Mouse (Mus musculus) intestine, embryonic 16.5 days (tissue): Measurements from ENCODE around the gene Micu2. TPM values are rescaled to one million over a fixed set of nuclear protein-coding genes. Genes with fewer than 3 reads are reported as not detected.

Experiments
- ATAC-seq: fragments of 200-750 bp; cut with Nextera tagmentation; 2 replicates; pipeline ENCODE4 v1.8.0; 2017; ENCODE audit warnings: moderate TSS enrichment, moderate library complexity
- H3K27ac ChIP-seq: fragments of 300-500 bp; sonication (generic); 2 replicates; pipeline ENCODE4 v1.5.1; 2014; ENCODE audit warnings: mild to moderate bottlenecking, low read length
- H3K27me3 ChIP-seq: fragments of 300-500 bp; sonication (generic); replicated peaks from 2 replicates; pipeline ENCODE4 v1.6.1; 2014; ENCODE audit warnings: low read length, control low read depth, mixed read lengths; ENCODE audit not compliant: control insufficient read depth, insufficient read depth
- H3K36me3 ChIP-seq: fragments of 300-500 bp; sonication (generic); 2 replicates; pipeline ENCODE4 v1.6.1; 2014; ENCODE audit warnings: low read length, control low read depth; ENCODE audit not compliant: control insufficient read depth, insufficient read depth
- H3K4me1 ChIP-seq: fragments of 300-500 bp; sonication (generic); 2 replicates; pipeline ENCODE4 v1.6.1; 2014; ENCODE audit warnings: low read length, control low read depth, mixed read lengths; ENCODE audit not compliant: control insufficient read depth, insufficient read depth
- H3K4me2 ChIP-seq: fragments of 300-500 bp; sonication (generic); 2 replicates; pipeline ENCODE4 v1.6.1; 2014; ENCODE audit warnings: low read depth, low read length, control low read depth
- H3K4me3 ChIP-seq: fragments of 300-500 bp; sonication (generic); 2 replicates; pipeline ENCODE4 v1.5.1; 2014; ENCODE audit warnings: mild to moderate bottlenecking, low read length
- H3K9ac ChIP-seq: fragments of 300-500 bp; sonication (generic); 2 replicates; pipeline ENCODE4 v1.6.1; 2014; ENCODE audit warnings: low read depth, low read length
- H3K9me3 ChIP-seq: fragments of 300-500 bp; sonication (generic); 2 replicates; pipeline ENCODE4 v1.6.1; 2016; ENCODE audit warnings: low read length, control low read depth; ENCODE audit not compliant: control insufficient read depth
- WGBS: fragments of 180-500 bp; shearing (Covaris S2); extraction: QIAGEN DNeasy Blood & Tissue Kit; methylation state at CpG from one replicate; pipeline ENCODE4 v1.1.7; 2014; 5-methylcytosine and 5-hydroxymethylcytosine counted together
- polyA plus RNA-seq: library from polyadenylated mRNA; unstranded; fragments of >200 nt; fragmentation: Nextera tagmentation; extraction: Ambion mirVana; gene quantifications from 2 replicates; pipeline ENCODE4 v1.2.1, GENCODE M21; 2015

The Micu2 gene
- polyA plus RNA-seq = 74.6 and 76.8 TPM in 2 replicates

DNA sequence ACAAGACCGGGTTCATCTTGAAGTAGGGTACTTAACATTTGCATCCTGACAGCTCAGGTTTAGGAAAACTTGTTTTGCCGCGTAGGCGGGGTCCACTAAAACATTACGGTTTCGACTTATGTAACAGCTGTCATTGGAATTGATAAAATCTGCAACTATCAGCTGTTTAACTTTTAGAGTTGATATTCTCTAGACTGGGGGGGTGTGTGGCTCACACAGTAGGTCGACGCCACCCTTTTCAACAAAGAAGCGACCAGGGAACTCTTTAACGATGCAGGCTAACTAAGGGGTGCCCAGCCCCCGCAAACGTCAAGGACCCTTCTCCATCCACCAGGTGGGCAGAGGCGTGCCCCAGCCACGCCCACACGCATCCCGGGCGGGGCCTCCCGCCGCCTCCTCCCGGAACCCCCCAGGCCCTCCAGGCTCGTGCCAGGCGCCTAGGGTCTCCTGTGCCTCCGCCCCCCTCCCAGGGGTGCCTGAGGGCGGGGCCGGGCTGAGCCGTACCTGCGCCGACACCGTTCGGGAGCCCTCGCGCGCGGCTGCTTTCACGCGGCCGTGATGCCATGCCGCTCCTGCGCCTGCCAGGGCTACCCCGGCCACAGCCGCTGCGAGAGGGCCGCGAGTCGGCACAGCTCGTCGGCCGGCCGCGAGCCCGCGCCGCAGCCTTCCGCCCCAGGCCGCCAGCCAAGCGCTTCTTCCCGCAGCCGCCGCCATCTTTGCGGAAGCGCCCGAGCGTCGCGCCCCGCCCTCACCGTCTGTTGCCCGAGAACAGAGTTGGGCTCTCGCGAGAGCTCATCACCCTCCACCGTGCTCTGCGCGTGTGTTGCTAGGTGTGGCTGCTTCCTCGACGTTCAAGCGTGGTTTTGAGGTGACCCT lies at the start of gene Micu2:
TSS of gene Micu2 (minus strand) at position 737 of the 876 bp plus-strand sequence.
- ATAC-seq = peak; percentile 96

GRCm38 (mm10) chr14:58046639-58047284 lies 47.7 kb upstream of the Micu2 start:
- no peaks in the 10 kb centered on the region for H3K36me3 ChIP-seq
- H3K9me3 ChIP-seq = no peaks in the 10 kb centered on the region
- no peaks in the 10 kb centered on the region for H3K27me3 ChIP-seq
- H3K9ac ChIP-seq = no peak overlapping the region
- H3K27ac ChIP-seq = peak overlapping the region; percentile 70
- 61% methylated on average over 4 of the region's 4 CpGs for WGBS
- ATAC-seq = peak; percentile 98
- H3K4me3 ChIP-seq = no peak overlapping the region
- H3K4me1 ChIP-seq = peaks cover 4% of the 10 kb centered on the region; the same call in 1 of the 2 replicates
- H3K4me2 ChIP-seq = no peak overlapping the region

More for the DNA sequence above, at the start of gene Micu2:
- Histone ChIP-seq H3K9me3 (no peaks in the 10 kb centered on the region), H3K4me2 (peak within 1 kb of the TSS; percentile 94), H3K36me3 (no peaks in the 10 kb centered on the region), H3K9ac (peak within 1 kb of the TSS; percentile 97), H3K27me3 (no peaks in the 10 kb centered on the region), H3K4me3 (peak within 1 kb of the TSS; percentile 94), H3K4me1 (peaks cover 12% of the 10 kb centered on the region; the same call in 1 of the 2 replicates), H3K27ac (peak within 1 kb of the TSS; percentile 66)
- 2% methylated on average over 70 of the region's 76 CpGs for WGBS

- ATAC-seq = no peak
- H3K9me3 ChIP-seq = no peaks in the 10 kb centered on the region
- no peak overlapping the region for H3K4me3 ChIP-seq
- no peaks in the 10 kb centered on the region for H3K27me3 ChIP-seq
- 54% methylated on average over 6 of the region's 6 CpGs for WGBS
- H3K27ac ChIP-seq = no peak overlapping the region
- no peak overlapping the region for H3K9ac ChIP-seq
- no peaks in the 10 kb centered on the region for H3K4me1 ChIP-seq
- no peaks in the 10 kb centered on the region for H3K36me3 ChIP-seq
- H3K4me2 ChIP-seq = no peak overlapping the region
These were observed 37.1 kb upstream of the Micu2 start for GRCm38 (mm10) chr14:58036174-58036573.

DNA sequence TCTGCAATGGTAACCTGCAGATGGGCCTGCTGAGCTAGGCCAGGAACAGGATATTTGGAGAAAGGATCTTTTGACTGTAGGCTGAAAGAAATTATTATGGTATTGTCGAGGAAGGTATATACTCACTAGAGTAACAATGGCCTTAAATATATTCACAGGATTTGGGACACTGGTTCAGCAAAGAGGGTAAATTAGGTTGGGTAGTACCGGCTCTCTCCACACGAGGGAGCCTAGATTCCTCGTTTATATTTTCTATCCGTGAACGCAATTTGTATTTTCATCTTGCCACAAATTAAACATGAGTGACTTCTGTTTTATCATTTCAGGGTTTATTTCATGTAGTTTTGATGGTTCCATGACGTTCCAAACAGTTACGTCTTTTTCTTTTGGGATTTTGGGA lies 35.5 kb upstream of the Micu2 start:
- H3K36me3 ChIP-seq = no peaks in the 10 kb centered on the region
- H3K4me1 ChIP-seq = no peaks in the 10 kb centered on the region
- ATAC-seq = no peak
- no peaks in the 10 kb centered on the region for H3K27me3 ChIP-seq
- no peak overlapping the region for H3K4me2 ChIP-seq
- no peaks in the 10 kb centered on the region for H3K9me3 ChIP-seq
- H3K4me3 ChIP-seq = no peak overlapping the region
- no peak overlapping the region for H3K9ac ChIP-seq
- no peak overlapping the region for H3K27ac ChIP-seq
- 9% methylated on average over 8 of the region's 8 CpGs for whole genome bisulfite sequencing

GRCm38 (mm10) chr14:58018869-58019268 lies 19.8 kb upstream of the Micu2 start:
- Histone ChIP-seq H3K4me2 (no peak overlapping the region), H3K27me3 (no peaks in the 10 kb centered on the region), H3K36me3 (no peaks in the 10 kb centered on the region), H3K9ac (no peak overlapping the region), H3K9me3 (no peaks in the 10 kb centered on the region), H3K4me3 (no peak overlapping the region), H3K4me1 (no peaks in the 10 kb centered on the region), H3K27ac (no peak overlapping the region)
- no peak for ATAC-seq
- 52% methylated on average over 2 of the region's 2 CpGs for WGBS

- Histone ChIP-seq H3K27me3 (no peaks in the 10 kb centered on the region), H3K9ac (no peak overlapping the region), H3K9me3 (no peaks in the 10 kb centered on the region), H3K36me3 (no peaks in the 10 kb centered on the region), H3K4me3 (no peak overlapping the region), H3K4me2 (no peak overlapping the region), H3K4me1 (peaks cover 3% of the 10 kb centered on the region; the same call in 1 of the 2 replicates), H3K27ac (no peak overlapping the region)
- no peak for ATAC-seq
- WGBS = 70% methylated on average over 6 of the region's 6 CpGs
These were observed 4.8 kb upstream of the Micu2 start for GRCm38 (mm10) chr14:58003852-58004251.

GRCm38 (mm10) chr14:58002161-58002560 lies 3.1 kb upstream of the Micu2 start:
- Histone ChIP-seq H3K27me3 (no peaks in the 10 kb centered on the region), H3K9me3 (no peaks in the 10 kb centered on the region), H3K4me3 (no peak overlapping the region), H3K27ac (no peak overlapping the region), H3K9ac (no peak overlapping the region), H3K36me3 (no peaks in the 10 kb centered on the region), H3K4me2 (no peak overlapping the region), H3K4me1 (peaks cover 10% of the 10 kb centered on the region; the same call in 1 of the 2 replicates)
- ATAC-seq = no peak
- 87% methylated on average over 1 of the region's 1 CpGs for WGBS

DNA sequence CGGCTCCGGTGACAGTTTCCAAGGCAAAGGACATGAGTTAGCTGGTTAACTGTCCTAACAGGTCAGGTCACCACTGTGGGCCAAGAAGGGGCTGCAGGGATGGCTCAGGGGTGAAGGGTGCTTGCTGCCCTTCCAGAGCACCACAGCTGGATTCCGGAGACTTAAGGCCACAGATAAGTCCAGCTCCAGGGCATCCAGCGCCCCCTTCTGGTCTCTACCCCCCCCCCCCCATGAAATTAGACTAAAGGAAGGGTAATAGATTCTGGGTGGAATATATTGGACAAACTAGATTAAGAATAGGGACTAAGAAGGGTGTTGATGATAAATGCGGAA lies 306 bp upstream of the Micu2 start:
- H3K4me1 ChIP-seq = peaks cover 12% of the 10 kb centered on the region; the same call in 1 of the 2 replicates
- peak overlapping the region; percentile 94 for H3K4me2 ChIP-seq
- WGBS = 35% methylated on average over 5 of the region's 5 CpGs
- peak overlapping the region; percentile 23; the same call in 1 of the 2 replicates for H3K27ac ChIP-seq
- H3K9ac ChIP-seq = peak overlapping the region; percentile 97
- no peaks in the 10 kb centered on the region for H3K36me3 ChIP-seq
- no peak for ATAC-seq
- peak overlapping the region; percentile 94 for H3K4me3 ChIP-seq
- no peaks in the 10 kb centered on the region for H3K9me3 ChIP-seq
- no peaks in the 10 kb centered on the region for H3K27me3 ChIP-seq

DNA sequence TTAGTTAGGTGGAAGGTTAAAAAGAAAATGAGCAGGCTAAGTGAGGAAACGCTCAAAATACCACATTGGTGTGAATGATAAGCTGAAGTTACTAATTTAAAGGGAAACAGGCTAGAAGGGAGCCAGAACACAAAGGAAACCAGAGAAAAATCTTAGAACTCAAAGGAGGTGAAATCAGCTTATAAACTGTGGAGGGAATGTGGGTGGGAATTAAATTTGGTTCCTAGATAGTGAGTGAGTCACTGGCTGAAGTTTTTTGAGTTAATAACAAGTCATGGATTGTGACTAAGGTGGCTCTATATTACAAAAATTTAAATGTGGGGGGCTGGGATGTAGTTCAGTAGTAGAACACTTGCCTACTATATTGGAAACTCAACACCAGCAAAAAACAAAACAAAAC lies 1.6 kb downstream of the Micu2 start:
- no peak for ATAC-seq
- Histone ChIP-seq H3K4me3 (no peak overlapping the region), H3K27ac (no peak overlapping the region), H3K27me3 (no peaks in the 10 kb centered on the region), H3K9me3 (no peaks in the 10 kb centered on the region), H3K36me3 (no peaks in the 10 kb centered on the region; the same call in 1 of the 2 replicates), H3K4me2 (no peak overlapping the region), H3K4me1 (peaks cover 12% of the 10 kb centered on the region; the same call in 1 of the 2 replicates), H3K9ac (no peak overlapping the region)
- 52% methylated on average over 1 of the region's 1 CpGs for WGBS
